Mouse (Mus musculus): ENCODE data around the gene Cd55. TPM values are rescaled to one million over a fixed set of nuclear protein-coding genes. Genes with fewer than 3 reads are reported as not detected.
"Not testable (repeated sequence)": the region's sequence is repeated elsewhere in the genome, so short reads cannot be mapped to it uniquely, and the experiment has no call there.

Gene Cd55
- total RNA-seq (2021) = 1 to 10 TPM; 6.4 to 6.8 TPM

- peak; percentile 83 to 84 for DNase-seq
Measured at GRCm38 (mm10) chr1:130462084-130462861, at the start of gene Cd55. Gene Cd55, minus strand, starts transcription at chr1:130462744.

- no peak for DNase-seq
Measured at GRCm38 (mm10) chr1:130511823-130512370, 49.4 kb upstream of the Cd55 start.

GRCm38 (mm10) chr1:130508957-130509350 lies 46.4 kb upstream of the Cd55 start:
- DNase-seq = no peak

GRCm38 (mm10) chr1:130508030-130508956 lies 45.7 kb upstream of the Cd55 start:
- no peak for DNase-seq

GRCm38 (mm10) chr1:130507408-130507807 lies 44.9 kb upstream of the Cd55 start:
- no peak for DNase-seq

- DNase-seq = no peak
Measured at GRCm38 (mm10) chr1:130499962-130500361, 37.4 kb upstream of the Cd55 start.

GRCm38 (mm10) chr1:130498331-130498730 lies 35.8 kb upstream of the Cd55 start:
- no peak for DNase-seq

- no peak for DNase-seq
Measured at GRCm38 (mm10) chr1:130486816-130487545, 24.4 kb upstream of the Cd55 start.

GRCm38 (mm10) chr1:130485828-130486620 lies 23.5 kb upstream of the Cd55 start:
- DNase-seq = no peak

- no peak for DNase-seq
Measured at GRCm38 (mm10) chr1:130485376-130485775, 22.8 kb upstream of the Cd55 start.

- no peak for DNase-seq
Measured at GRCm38 (mm10) chr1:130474936-130475335, 12.4 kb upstream of the Cd55 start.

GRCm38 (mm10) chr1:130474226-130474625 lies 11.7 kb upstream of the Cd55 start:
- DNase-seq = no peak

- no peak for DNase-seq
Measured at GRCm38 (mm10) chr1:130470074-130470473, 7.5 kb upstream of the Cd55 start.

- no peak for DNase-seq
Measured at GRCm38 (mm10) chr1:130467453-130467852, 4.9 kb upstream of the Cd55 start.

- no peak for DNase-seq
Measured at GRCm38 (mm10) chr1:130464173-130464572, 1.6 kb upstream of the Cd55 start.

GRCm38 (mm10) chr1:130462867-130463266 lies 323 bp upstream of the Cd55 start:
- DNase-seq = no peak

GRCm38 (mm10) chr1:130455111-130455510 lies 7.4 kb downstream of the Cd55 start:
- DNase-seq = no peak

- not testable (repeated sequence) for DNase-seq
Measured at GRCm38 (mm10) chr1:130442930-130443329, 19.6 kb downstream of the Cd55 start.

GRCm38 (mm10) chr1:130430920-130431319 lies 31.6 kb downstream of the Cd55 start:
- DNase-seq = no peak

GRCm38 (mm10) chr1:130428667-130429066 lies 33.9 kb downstream of the Cd55 start:
- DNase-seq = not testable (repeated sequence)

GRCm38 (mm10) chr1:130427175-130427853 lies 35.2 kb downstream of the Cd55 start:
- DNase-seq = not testable (repeated sequence)

Measured in layer of hippocampus, postnatal 36 days (tissue).